Mouse (Mus musculus) C2C12 (cell line): ENCODE results near the gene Brd2.

ENCODE experiments used
- CTCF ChIP-seq: IDR thresholded peaks from one replicate; pipeline ENCODE4 v1.5.1; 2011; ENCODE audit not compliant: control insufficient read depth, insufficient read depth, insufficient read length
- FOSL1 ChIP-seq: IDR thresholded peaks from one replicate; pipeline ENCODE4 v1.8.0; 2011; ENCODE audit warnings: mild to moderate bottlenecking, low read length; ENCODE audit not compliant: poor library complexity, insufficient read depth, severe bottlenecking
- MAX ChIP-seq: IDR thresholded peaks from one replicate; pipeline ENCODE4 v1.6.1; 2011; ENCODE audit warnings: mild to moderate bottlenecking, control low read depth
- MYOD1 ChIP-seq: IDR thresholded peaks from one replicate; pipeline ENCODE4 v1.6.1; 2011; ENCODE audit warnings: low read depth; ENCODE audit not compliant: control insufficient read depth, insufficient read length
- USF1 ChIP-seq: IDR thresholded peaks from one replicate; pipeline ENCODE4 v1.6.1; 2011; ENCODE audit warnings: low read depth, mild to moderate bottlenecking, control low read depth, moderate library complexity

DNA sequence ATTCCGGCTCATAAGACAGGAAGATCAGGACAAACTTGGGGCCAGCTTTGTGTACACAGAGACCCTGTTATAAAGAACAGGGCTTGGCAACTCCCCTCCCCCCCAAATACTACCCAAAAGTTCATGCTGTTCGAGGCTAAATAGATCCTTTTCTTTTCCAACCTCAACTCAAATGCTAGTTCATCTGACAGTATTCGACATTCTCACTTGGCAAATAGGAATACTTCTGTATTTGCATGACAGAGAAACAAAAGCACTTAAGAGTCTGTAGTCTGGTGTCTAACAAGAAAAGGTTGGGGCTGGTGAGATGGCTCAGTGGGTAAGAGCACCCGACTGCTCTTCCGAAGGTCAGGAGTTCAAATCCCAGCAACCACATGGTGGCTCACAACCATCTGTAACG lies 14.0 kb downstream of the Brd2 start:
- no peak for TF ChIP-seq CTCF
- no peak for TF ChIP-seq MYOD1
- no peak for TF ChIP-seq USF1
- no peak for TF ChIP-seq FOSL1
- no peak for TF ChIP-seq MAX
